Mouse (Mus musculus): ENCODE measurements around the gene Ntrk1. TPM values are rescaled to one million over a fixed set of nuclear protein-coding genes. Genes with fewer than 3 reads are reported as not detected.

Ntrk1 gene
- polyA plus RNA-seq (2012; rRNA removed) = 4.3 and 7.1 TPM in 2 replicates

DNA sequence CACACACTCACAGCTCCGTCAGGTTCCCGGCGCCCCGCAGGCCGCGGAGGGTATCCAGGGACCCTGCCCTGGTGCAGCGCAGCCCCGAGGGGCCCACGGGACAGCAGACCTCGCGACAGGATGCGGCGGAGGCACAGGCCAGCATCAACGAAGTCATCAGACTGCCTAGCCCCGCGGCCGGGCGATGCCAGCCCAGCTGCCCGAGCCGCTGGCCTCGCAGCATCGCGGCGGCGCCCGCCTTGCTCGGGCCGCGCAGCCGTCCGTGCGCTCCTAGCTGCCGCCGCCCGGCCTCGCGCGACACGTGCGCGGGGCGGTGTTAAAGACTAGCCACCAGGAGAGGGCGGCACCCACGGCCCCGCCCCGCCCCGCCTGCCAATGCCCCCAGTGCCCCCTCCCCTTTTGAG is at the start of gene Ntrk1:
Gene Ntrk1, minus strand, starts transcription at position 241 of the 404 bp plus-strand sequence.

DNA sequence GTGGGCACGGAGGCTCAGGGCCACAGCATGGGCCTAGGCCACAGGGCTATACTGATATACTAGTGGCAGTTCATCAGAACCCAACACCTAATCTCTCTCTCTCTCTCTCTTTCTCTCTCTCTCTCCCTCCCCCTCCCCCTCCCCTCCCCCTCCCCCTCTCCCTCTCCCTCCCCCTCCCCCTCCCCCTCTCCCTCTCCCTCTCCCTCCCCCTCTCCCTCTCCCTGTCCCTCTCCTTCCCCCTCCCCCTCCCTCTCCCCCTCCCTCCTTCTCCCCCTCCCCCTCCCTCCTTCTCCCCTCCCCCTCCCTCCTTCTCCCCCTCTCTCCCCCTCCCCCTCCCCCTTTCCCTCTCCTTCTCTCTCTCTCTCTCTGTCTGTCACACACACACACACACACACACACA is 29.2 kb upstream of the Ntrk1 start, which contains the start of gene Pear1:
Gene Pear1, minus strand, starts transcription at position 101 of the 400 bp plus-strand sequence.

GRCm38 (mm10) chr3:87796736-87797334 is 1.9 kb upstream of the Ntrk1 start, which contains the start of gene Insrr:
Gene Insrr, plus strand, starts transcription at chr3:87796951.

GRCm38 (mm10) chr3:87748431-87748830 is 46.5 kb downstream of the Ntrk1 start, which contains the start of gene Lrrc71:
Gene Lrrc71, minus strand, starts transcription at chr3:87748625.

Other genes starting within 250 kb of the Ntrk1 start
- gene Arhgef11, start 177.6 kb downstream of the Ntrk1 start, polyA plus RNA-seq (2012; rRNA removed) = 19.2 and 24.8 TPM in 2 replicates
- gene Lrrc71, start 46.5 kb downstream of the Ntrk1 start, polyA plus RNA-seq (2012; rRNA removed) = 0.40 and 0.42 TPM in 2 replicates
- gene Insrr, start 1.8 kb upstream of the Ntrk1 start, polyA plus RNA-seq (2012; rRNA removed) = 1.1 and 1.8 TPM in 2 replicates
- 12.5 and 18.4 TPM in 2 replicates for gene Pear1, start 29.1 kb upstream of the Ntrk1 start, polyA plus RNA-seq (2012; rRNA removed)
- gene Sh2d2a, start 51.6 kb upstream of the Ntrk1 start, polyA plus RNA-seq (2012; rRNA removed) = 0.02 TPM in 1 of 2 replicates, not detected in the other
- gene Prcc, start 90.4 kb upstream of the Ntrk1 start, polyA plus RNA-seq (2012; rRNA removed) = 55.2 and 62.6 TPM in 2 replicates
- 241 and 830 TPM in 2 replicates for gene Hdgf, start 111.2 kb upstream of the Ntrk1 start, polyA plus RNA-seq (2012; rRNA removed)
- gene Mrpl24, start 124.3 kb upstream of the Ntrk1 start, polyA plus RNA-seq (2012; rRNA removed) = 127 and 138 TPM in 2 replicates
- gene Isg20l2, start 135.2 kb upstream of the Ntrk1 start, polyA plus RNA-seq (2012; rRNA removed) = 36.5 and 49.1 TPM in 2 replicates
- 39.7 and 44.0 TPM in 2 replicates for gene Rrnad1, start 135.6 kb upstream of the Ntrk1 start, polyA plus RNA-seq (2012; rRNA removed)
- gene Crabp2, start 153.5 kb upstream of the Ntrk1 start, polyA plus RNA-seq (2012; rRNA removed) = 308 and 462 TPM in 2 replicates
- gene Nes, start 175.9 kb upstream of the Ntrk1 start, polyA plus RNA-seq (2012; rRNA removed) = 85.7 and 264 TPM in 2 replicates
- gene Bcan, start 205.1 kb upstream of the Ntrk1 start, polyA plus RNA-seq (2012; rRNA removed) = 0.38 and 0.47 TPM in 2 replicates
- 0.24 and 0.36 TPM in 2 replicates for gene Hapln2, start 232.4 kb upstream of the Ntrk1 start, polyA plus RNA-seq (2012; rRNA removed)
- gene Gpatch4, start 247.9 kb upstream of the Ntrk1 start, polyA plus RNA-seq (2012; rRNA removed) = 22.8 and 45.2 TPM in 2 replicates